Mouse (Mus musculus) urinary bladder, postnatal 36 days (tissue): ENCODE results near the gene Xlr4a.
"Not testable (repeated sequence)": the region's sequence is repeated elsewhere in the genome, so short reads cannot be mapped to it uniquely, and the experiment has no call there.

Experiments used
- DNase-seq, 2 experiments: peaks; one replicate each; pipeline ENCODE4 v3.0.0; 2022; ENCODE audit warnings: low spot score in 2 of 2, mixed read lengths in 1 of 2

Gene Xlr4a

DNA sequence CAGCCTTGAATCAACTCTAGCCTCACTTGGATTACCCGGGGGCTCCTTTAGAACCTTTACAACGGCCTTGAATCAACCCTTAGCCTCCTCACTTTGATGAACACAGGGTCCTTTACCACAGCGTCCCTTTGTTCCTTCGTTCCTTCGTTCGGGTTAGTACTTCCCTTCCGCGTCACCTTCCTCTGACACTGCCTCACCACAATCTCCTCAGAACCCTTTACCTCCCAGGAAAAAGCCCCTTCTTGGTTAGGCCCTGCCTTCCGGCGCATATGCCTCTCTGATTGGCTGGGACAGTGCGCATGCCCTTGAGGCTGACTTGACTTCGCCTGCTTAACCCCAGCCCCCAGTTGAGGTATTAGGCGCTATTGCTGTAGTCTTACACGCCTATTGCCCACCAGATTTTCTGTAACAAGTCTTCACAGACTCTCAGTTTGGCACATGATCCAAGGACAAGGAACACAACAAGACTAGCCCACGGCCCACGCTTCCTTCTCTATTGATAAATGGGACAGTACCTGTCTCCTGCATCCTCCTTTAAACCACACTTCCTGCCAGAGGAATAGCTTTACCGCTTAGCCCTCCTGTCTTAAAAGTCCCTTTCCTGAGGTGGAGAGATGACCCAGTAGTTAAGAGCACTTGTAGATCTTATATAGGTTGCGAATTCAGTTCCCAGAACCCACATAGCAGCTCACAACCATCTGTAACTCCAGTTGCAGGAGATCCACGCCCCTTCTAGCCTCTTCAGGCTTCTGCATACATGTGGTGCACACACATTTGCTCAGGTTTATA, at the start of gene Xlr4a:
TSS of gene Xlr4a (minus strand) at position 212 of the 789 bp plus-strand sequence.
- DNase-seq = not testable (repeated sequence)

GRCm38 (mm10) chrX:73122859-73123829, 40.9 kb upstream of the Xlr4a start:
- not testable (repeated sequence) for DNase-seq

DNA sequence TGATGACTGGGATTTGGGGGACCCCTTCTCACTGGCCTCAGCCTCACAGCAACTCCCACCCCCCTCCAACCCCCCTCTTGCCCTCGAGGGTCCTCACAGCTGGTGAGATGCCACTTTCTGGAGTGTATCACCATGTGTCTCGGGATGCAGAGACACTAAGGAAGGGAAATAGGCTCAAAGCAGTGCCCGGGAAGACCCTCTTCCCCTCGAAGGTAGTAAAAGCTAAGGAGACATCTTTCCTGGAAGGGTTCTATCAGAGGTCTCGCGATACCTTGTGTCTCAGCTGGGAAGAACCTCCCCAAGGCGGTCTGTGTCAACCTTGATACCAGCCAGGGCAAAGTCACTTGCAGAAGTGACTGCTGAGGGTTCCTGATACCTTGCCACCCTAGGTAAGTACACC, 34.5 kb upstream of the Xlr4a start, which contains the start of gene Gm14685:
TSS of gene Gm14685 (plus strand) at position 301 of the 400 bp plus-strand sequence.
- DNase-seq = not testable (repeated sequence)

DNA sequence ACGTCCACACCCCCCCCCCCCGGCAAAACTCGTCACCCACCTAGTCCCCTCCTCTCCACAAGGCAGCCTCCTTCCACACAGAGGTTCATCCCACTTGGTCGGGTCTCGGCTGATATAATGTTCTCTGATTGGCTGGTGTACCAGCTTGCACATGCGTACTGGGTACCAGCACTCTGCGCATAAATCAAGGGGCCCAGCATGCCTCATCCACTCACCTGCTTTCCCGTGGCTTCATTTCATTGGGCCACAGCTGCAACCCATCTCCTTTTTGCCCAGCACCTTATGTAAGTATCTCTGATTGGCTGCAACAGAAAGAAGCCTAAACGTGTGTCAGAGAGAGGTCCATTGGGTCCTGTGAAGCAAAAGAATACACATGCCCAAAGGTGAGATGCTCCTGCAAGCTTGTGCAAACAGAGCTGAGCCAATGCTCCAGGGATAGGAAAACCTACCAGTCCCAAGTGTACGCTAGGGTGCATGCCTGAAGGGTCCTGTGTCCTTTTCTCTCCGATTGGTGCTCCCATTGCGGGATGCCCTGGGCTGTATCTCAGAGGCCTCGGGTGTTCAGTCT, 14.7 kb upstream of the Xlr4a start, which contains the start of gene Xlr3a:
TSS of gene Xlr3a (minus strand) at position 155 of the 568 bp plus-strand sequence.
- not testable (repeated sequence) for DNase-seq

DNA sequence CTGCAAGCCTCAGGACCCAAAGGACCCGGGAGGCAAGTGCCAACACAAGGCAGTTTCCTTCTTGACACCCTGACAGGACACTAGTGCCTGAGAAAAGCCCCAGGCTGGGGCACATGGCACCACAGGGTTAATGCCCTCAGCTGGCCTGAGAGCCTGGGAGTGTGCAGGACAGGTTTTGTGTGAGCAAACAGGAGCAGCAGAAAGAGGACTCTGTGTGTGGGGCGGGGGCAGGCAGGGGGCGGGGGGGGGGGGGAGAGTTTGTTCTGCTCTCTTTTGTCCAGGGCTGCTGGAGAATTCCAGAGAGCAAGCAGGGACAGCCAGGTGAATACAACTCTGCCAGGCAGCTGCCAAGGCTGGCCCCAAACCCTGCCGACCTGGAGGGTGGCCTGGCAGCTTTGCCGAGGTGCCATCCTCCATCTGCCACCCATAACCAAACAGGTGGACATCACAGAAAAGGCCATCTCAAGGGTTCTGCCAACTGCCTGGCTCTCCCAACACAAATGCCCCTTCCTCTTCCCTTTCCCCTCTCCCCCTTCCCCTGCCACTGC, 15.4 kb downstream of the Xlr4a start:
- DNase-seq = not testable (repeated sequence)

GRCm38 (mm10) chrX:73064415-73064793, 17.9 kb downstream of the Xlr4a start, which contains the start of gene Pnma3:
Gene Pnma3, plus strand, starts transcription at chrX:73064787.
- DNase-seq = no peak

GRCm38 (mm10) chrX:73063512-73064414, 18.5 kb downstream of the Xlr4a start:
- no peak for DNase-seq

DNA sequence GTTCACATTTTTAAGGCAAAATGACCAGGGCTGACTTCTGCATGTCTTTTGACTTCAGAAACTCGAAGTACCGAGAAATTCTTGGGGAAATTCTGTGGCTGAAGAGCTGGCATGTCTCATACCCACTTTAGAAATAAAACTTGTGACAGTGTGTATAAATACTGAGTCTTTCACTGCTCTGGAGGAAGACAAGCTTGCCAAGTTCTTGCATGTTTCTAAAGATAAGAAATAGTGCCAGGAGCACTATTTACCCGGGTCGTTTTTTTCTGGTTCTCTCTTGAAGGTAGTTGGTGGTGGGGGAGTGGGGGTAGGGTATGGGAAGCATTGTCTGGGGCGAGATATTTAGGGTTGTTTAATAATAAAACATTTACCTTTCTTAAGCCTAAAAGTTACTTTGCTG, 20.0 kb downstream of the Xlr4a start:
- no peak for DNase-seq

DNA sequence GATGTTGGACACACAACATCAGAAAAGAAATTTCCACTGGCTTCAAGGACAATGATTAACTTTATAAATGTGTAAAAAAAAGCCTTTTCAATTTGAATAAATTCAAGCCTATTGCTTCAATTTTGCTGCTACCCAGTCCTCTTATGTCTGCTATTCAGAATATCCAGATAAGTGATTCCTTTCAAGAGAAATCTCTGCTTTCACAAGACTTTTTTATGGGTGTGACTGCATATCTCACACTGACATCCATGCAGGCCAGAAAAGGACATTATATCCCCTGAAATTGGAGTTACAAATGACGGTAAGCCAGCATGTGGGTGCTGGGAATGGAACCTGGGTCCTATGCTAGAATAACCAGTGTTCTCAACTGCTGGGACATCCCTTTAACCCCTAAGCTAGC, 20.8 kb downstream of the Xlr4a start:
- DNase-seq = no peak

DNA sequence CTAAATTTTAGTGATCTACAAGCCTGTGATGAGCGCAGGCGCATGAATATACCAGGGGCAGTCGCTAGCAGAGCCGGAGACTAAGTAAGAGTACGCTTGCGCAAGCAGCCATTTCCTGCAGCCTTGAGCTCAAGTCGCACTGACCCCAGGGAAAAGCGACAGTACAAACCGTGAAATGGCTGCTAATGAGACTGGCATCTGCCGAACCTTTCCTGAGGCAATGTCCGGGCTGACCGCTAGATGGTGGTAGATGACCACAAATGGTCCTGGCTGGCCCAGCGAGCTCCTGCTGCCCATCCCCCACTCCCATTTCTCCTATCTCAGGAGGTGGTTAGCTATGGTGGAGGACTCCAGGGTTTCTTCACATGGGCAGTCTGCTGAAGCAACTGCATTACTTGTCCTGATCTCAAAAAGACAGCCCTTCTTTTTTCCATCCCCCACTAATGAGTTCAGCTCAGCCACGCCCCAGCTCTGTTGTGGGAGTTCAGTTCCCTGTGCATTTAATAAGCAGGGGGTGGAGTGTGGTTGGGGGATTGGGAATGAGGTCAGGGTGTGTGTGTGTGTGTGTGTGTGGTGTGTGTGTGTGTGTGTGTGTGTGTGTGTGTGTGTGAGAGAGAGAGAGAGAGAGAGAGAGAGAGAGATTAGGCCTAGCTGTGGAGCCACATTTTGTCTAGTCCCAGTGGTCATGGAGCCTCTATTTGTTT, 28.3 kb downstream of the Xlr4a start:
- DNase-seq = peak; percentile 82 to 90

DNA sequence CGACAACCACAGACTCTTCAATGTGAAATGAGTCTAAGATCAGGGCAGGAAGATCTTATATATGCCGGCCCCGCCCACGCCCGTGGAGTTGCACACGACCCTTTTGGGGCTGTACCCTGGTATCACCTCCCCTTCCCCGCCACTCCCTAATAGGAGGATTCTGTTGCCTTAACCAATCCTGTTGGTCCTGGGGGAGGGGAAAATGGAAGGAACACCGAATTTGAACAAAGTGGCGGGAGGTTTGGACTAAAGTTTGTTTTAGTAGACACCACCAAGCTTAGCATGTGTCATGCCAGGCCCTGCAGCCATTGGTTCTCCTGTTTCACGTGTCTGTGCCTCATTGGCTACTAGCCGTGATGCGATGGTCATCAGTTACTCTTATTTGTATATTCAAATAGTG, 42.6 kb downstream of the Xlr4a start:
- no peak for DNase-seq

DNA sequence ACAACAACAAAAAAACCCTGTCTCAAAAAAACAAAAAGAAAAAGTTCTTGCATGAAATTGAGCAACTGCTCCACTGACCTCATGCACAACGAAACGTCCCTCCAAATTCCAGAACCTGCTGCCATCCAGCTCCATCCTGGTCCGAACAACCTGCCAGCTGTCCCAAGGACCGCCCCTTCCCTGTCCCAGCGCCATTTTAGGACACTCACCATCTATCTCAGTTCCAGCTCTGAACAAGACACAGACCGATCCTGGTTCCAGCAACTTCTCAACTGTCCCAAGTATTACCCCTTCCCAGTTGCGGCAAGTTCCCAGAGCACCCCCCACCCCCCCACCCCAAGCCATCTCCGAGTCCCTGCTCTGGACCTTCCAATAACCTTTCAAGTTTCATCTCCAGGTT, 43.4 kb downstream of the Xlr4a start:
- DNase-seq = no peak

GRCm38 (mm10) chrX:73037003-73037402, 45.3 kb downstream of the Xlr4a start, which contains the start of gene Pnma5:
Gene Pnma5, minus strand, starts transcription at chrX:73037103.
- no peak for DNase-seq
